8 mouse cellular contexts compared by ENCODE assay signal in genomic region chr1:135687771-135688492, GRCm38 (mm10). TPM values are rescaled to one million over a fixed set of nuclear protein-coding genes. Genes with fewer than 3 reads are reported as not detected.
DNase-seq lines count a peak whose midpoint lies in the region; ATAC-seq lines count a peak whose summit lies in the region.

No protein-coding gene starts in this region.

- no peaks in the 10 kb centered on the region for H3K27me3 ChIP-seq in intestine, embryonic 16.5 days (replicated peaks; ENCODE audit: control insufficient read depth, insufficient read depth, low read length)
- no peaks in the 10 kb centered on the region for H3K27me3 ChIP-seq in neural tube, embryonic 14.5 days (ENCODE audit: control insufficient read depth, insufficient read depth, low read length)

- H3K36me3 ChIP-seq in intestine, embryonic 16.5 days (ENCODE audit: control insufficient read depth, insufficient read depth, low read length), result no peaks in the 10 kb centered on the region
- no peaks in the 10 kb centered on the region for H3K36me3 ChIP-seq in neural tube, embryonic 14.5 days (ENCODE audit: control insufficient read depth, insufficient read depth, low read length)

- no peaks in the 10 kb centered on the region for H3K9me3 ChIP-seq in intestine, embryonic 16.5 days (ENCODE audit: control insufficient read depth, low read length)
- H3K9me3 ChIP-seq in neural tube, embryonic 14.5 days (ENCODE audit: control insufficient read depth, low read length), result no peaks in the 10 kb centered on the region

- peak overlapping the region; percentile 71 for H3K4me3 ChIP-seq in intestine, embryonic 16.5 days (ENCODE audit: low read length)
- H3K4me3 ChIP-seq in neural tube, embryonic 14.5 days (ENCODE audit: low read depth, low read length), result peak overlapping the region; percentile 49

- ATAC-seq in common myeloid progenitor, adult 5-6 weeks (replicated peaks; ENCODE audit: low read depth, poor library complexity, severe bottlenecking), result peak; percentile 53
- peak; percentile 62 for ATAC-seq in granulocyte monocyte progenitor cell, adult 5-6 weeks (replicated peaks; ENCODE audit: poor library complexity, severe bottlenecking)
- ATAC-seq in intestine, embryonic 16.5 days, result peak; percentile 87
- peak; percentile 85 for ATAC-seq in neural tube, embryonic 14.5 days (ENCODE audit: low read depth)

- under 1% methylated on average over 80 of the region's 81 CpGs for WGBS in intestine, embryonic 16.5 days
- under 1% methylated on average over 79 of the region's 81 CpGs for WGBS in neural tube, embryonic 14.5 days

- peaks cover 23% of the 10 kb centered on the region for H3K4me1 ChIP-seq in intestine, embryonic 16.5 days (ENCODE audit: control insufficient read depth, insufficient read depth, low read length)
- peaks cover 6% of the 10 kb centered on the region for H3K4me1 ChIP-seq in neural tube, embryonic 14.5 days (ENCODE audit: control insufficient read depth, insufficient read depth, low read length)

- H3K9ac ChIP-seq in intestine, embryonic 16.5 days (ENCODE audit: low read depth, low read length), result peak overlapping the region; percentile 79
- peak overlapping the region; percentile 74 for H3K9ac ChIP-seq in neural tube, embryonic 14.5 days (replicated peaks; ENCODE audit: low read depth, low read length)

- DNase-seq in urinary bladder, adult 18-20 months (ENCODE audit: low spot score in 2 of 2), result peak; percentile 74 to 75
- DNase-seq in urinary bladder, postnatal 10 days (ENCODE audit: low spot score), result no peak
- DNase-seq in lung, adult 18-20 months, result peak; percentile 88 to 92
- peak; percentile 89 for DNase-seq in yolk sac, embryonic 10.5 days (ENCODE audit: low spot score)

- peak overlapping the region; percentile 93 for H3K4me2 ChIP-seq in intestine, embryonic 16.5 days (ENCODE audit: low read depth, low read length)
- H3K4me2 ChIP-seq in neural tube, embryonic 14.5 days (ENCODE audit: low read depth, low read length), result peak overlapping the region; percentile 80

- H3K27ac ChIP-seq in intestine, embryonic 16.5 days (ENCODE audit: low read length), result peak overlapping the region; percentile 77
- H3K27ac ChIP-seq in neural tube, embryonic 14.5 days (ENCODE audit: low read depth, low read length), result 0 out of 2 replicates have a peak overlapping the region, but pooled peaks have one; percentile 2

RNA-seq across cellular contexts. Expression of gene Csrp1, which starts 31.9 kb away (rescaled TPM):
- 161 and 170 TPM in 2 replicates for total RNA-seq in common myeloid progenitor, adult 5-6 weeks (2017)
- total RNA-seq in granulocyte monocyte progenitor cell, adult 5-6 weeks (2014; fragmentation: Nextera tagmentation), result 130 and 138 TPM in 2 replicates
- 104 and 135 TPM in 2 replicates for total RNA-seq in granulocyte monocyte progenitor cell, adult 5-6 weeks (2017)
- polyA plus RNA-seq in intestine, embryonic 16.5 days (2015; fragmentation: Nextera tagmentation; extraction: Ambion mirVana), result 215 TPM in 2 replicates
- polyA plus RNA-seq in neural tube, embryonic 14.5 days (2014; fragmentation: Nextera tagmentation; extraction: Ambion mirVana), result 11.7 and 17.9 TPM in 2 replicates
